Mouse (Mus musculus) telencephalon, adult 2 months (tissue): ENCODE measurements around the gene Strc.
A peak's percentile ranks its signal among the peaks of the same experiment; 100 is the strongest.

Source experiments
- DNase-seq: peaks from one replicate; pipeline ENCODE4 v3.0.0-alpha.2; 2011; ENCODE audit warnings: low read depth, low spot score

Strc gene

GRCm38 (mm10) chr2:121354820-121355592 lies 32.0 kb downstream of the Strc start, which contains the start of gene Ppip5k1:
Ppip5k1 (minus strand) TSS chr2:121355396.
- DNase-seq: peak; percentile 95

- DNase-seq: peak; percentile 18
Measured at GRCm38 (mm10) chr2:121354378-121354777, 32.6 kb downstream of the Strc start.

GRCm38 (mm10) chr2:121353156-121353555 lies 33.8 kb downstream of the Strc start:
- no peak for DNase-seq

GRCm38 (mm10) chr2:121339057-121339456 lies 47.9 kb downstream of the Strc start:
- DNase-seq: no peak

GRCm38 (mm10) chr2:121329492-121329891 lies 57.5 kb downstream of the Strc start:
- no peak for DNase-seq

- no peak for DNase-seq
Measured at GRCm38 (mm10) chr2:121323693-121324470, 63.1 kb downstream of the Strc start.

- DNase-seq: no peak
Measured at GRCm38 (mm10) chr2:121323041-121323440, 63.9 kb downstream of the Strc start.

GRCm38 (mm10) chr2:121316278-121316677 lies 70.7 kb downstream of the Strc start:
- no peak for DNase-seq
